Mouse (Mus musculus) lung, embryonic 15.5 days (tissue): ENCODE data around the gene Aprt. TPM values are rescaled to one million over a fixed set of nuclear protein-coding genes. Genes with fewer than 3 reads are reported as not detected.

Experiments used
- microRNA-seq: library from miRNA; unstranded; fragments of <30 nt; microRNA quantifications from one replicate; pipeline ENCODE4, GENCODE M21; 2016
- polyA plus RNA-seq: library from polyadenylated mRNA; unstranded; fragments of >200 nt; fragmentation: Nextera tagmentation; extraction: Ambion mirVana; gene quantifications from 2 replicates; pipeline ENCODE4 v1.2.1, GENCODE M21; 2015

Gene Aprt
- polyA plus RNA-seq, 1 experiment from 2014 or later, result 314 TPM

Small RNAs within 50 kb of the gene (microRNA-seq; reads per million reads assigned to microRNA genes)
- not detected for gene Mir6396

Other genes starting within 250 kb of the Aprt start
- not detected in 2 replicates for gene Trhr2, start 216.2 kb downstream of the Aprt start, polyA plus RNA-seq
- gene Zc3h18, start 200.3 kb downstream of the Aprt start, polyA plus RNA-seq, result 53.3 and 55.1 TPM in 2 replicates
- gene Il17c, start 154.9 kb downstream of the Aprt start, polyA plus RNA-seq, result not detected in 2 replicates
- 208 and 215 TPM in 2 replicates for gene Cyba, start 144.0 kb downstream of the Aprt start, polyA plus RNA-seq
- gene Mvd, start 133.5 kb downstream of the Aprt start, polyA plus RNA-seq, result 24.3 and 24.7 TPM in 2 replicates
- gene Snai3, start 116.2 kb downstream of the Aprt start, polyA plus RNA-seq, result 1.1 and 1.2 TPM in 2 replicates
- 40.5 and 43.9 TPM in 2 replicates for gene Rnf166, start 100.8 kb downstream of the Aprt start, polyA plus RNA-seq
- gene Ctu2, start 100.8 kb downstream of the Aprt start, polyA plus RNA-seq, result 38.3 and 46.8 TPM in 2 replicates
- 18.7 and 23.4 TPM in 2 replicates for gene Piezo1, start 25.6 kb downstream of the Aprt start, polyA plus RNA-seq
- 42.7 and 44.9 TPM in 2 replicates for gene Cdt1, start 8.9 kb downstream of the Aprt start, polyA plus RNA-seq
- 12.5 and 13.5 TPM in 2 replicates for gene Galns, start 34.6 kb upstream of the Aprt start, polyA plus RNA-seq
- gene Trappc2l, start 34.7 kb upstream of the Aprt start, polyA plus RNA-seq, result 49.5 and 53.0 TPM in 2 replicates
- not detected in 2 replicates for gene Pabpn1l, start 45.8 kb upstream of the Aprt start, polyA plus RNA-seq
- gene Cbfa2t3, start 122.2 kb upstream of the Aprt start, polyA plus RNA-seq, result 4.8 and 5.4 TPM in 2 replicates
- gene Acsf3, start 198.6 kb upstream of the Aprt start, polyA plus RNA-seq, result 17.7 and 18.6 TPM in 2 replicates